Mouse (Mus musculus): Measurements from ENCODE around the gene Nlrc3.

The Nlrc3 gene

DNA sequence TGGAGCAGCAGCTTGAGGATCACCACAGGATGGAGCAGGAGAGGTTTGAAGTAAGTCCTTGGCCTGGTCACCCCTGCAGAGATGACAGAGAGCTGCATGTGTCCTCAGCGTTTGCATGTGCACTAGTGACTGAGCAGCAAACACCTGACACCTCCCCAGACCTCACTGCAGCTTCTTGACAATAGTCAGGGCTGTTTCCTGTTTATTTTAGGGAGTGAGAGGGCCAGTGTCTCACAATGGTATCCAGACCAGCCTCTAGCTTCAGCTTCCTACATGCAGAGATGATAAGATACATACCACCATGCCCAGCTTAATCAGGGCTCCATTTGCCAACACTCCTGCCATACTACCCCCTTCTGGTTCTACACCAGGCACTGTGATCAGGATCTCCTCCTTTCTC is 47.9 kb downstream of the Nlrc3 start:
- no peak for DNase-seq

DNA sequence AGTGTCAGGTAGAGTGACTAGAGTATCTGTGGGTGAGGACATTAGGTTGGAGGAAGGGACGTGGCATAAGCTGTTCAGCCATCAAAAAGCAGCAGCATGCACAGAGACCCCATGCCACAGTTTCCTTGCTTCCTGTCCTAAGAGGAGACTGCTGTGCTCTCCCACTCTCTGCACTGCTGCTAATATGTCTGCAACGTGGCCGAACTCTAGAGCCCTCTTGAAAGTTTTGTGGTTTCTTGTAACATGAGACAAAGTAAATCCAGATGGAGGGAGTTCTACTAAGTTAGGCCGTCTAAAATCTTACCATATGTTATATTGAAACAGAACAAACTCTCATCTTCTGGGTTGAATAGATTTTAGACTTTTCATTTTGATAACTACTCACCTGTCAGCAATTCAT is 52.5 kb downstream of the Nlrc3 start:
- DNase-seq, result no peak

DNA sequence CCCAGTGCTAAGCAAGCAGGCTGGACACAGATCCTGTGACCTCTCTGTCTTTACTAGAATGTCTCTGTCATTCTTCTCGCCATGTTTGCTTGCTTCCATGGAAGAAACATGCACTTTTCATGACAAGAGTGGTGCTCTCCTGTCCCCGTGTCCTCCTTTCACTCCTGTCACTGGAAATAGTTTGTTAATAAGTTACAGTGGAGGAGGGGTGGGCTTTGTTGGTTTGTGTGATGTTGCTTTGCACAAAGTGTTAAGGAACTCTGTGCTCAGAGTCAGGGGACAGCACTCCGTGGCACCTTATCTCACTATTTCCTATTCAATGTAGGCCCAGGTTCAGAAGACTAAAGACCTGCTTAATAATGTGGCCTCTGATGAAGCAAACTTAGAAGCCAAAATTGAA is 52.9 kb downstream of the Nlrc3 start:
- no peak for DNase-seq

DNA sequence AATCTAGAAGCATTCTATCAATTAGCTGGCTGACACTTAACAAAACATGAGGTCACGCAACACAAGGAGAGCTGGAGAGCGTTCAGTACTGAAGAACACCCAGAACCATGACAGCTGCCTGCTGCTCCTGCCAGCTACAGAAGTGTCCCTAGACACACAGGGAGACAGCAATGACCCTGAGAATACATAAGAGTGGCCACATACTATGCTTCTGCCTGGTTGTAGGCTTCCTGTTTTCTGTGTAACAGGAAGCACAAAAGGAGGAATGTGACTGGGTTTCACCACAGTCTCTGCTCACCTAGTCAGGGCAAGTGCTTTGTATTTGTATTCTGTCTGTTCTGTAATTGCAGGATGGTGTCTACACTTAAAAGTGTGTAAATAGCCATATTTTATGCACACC is 55.7 kb downstream of the Nlrc3 start:
- no peak for DNase-seq

DNA sequence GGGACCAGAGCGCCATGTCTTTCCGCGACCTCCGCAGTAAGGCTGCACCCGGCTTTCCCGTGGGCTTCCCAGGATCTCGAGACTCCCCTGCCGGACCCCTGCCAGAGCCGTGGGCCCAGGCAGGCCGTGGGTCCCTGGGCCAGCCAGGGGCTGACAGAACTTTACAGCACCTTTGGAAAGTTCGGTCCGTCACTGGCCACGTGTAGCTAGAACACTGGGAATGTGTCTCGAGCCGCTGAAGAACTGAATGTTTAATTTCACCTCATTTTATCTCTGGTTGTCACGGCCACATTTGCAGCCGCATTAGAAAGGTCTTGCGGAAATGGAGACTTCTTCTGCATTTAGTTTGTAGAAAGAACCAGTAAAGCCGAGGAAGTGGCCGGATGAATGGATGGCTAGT is 67.3 kb downstream of the Nlrc3 start:
- no peak for DNase-seq

DNA sequence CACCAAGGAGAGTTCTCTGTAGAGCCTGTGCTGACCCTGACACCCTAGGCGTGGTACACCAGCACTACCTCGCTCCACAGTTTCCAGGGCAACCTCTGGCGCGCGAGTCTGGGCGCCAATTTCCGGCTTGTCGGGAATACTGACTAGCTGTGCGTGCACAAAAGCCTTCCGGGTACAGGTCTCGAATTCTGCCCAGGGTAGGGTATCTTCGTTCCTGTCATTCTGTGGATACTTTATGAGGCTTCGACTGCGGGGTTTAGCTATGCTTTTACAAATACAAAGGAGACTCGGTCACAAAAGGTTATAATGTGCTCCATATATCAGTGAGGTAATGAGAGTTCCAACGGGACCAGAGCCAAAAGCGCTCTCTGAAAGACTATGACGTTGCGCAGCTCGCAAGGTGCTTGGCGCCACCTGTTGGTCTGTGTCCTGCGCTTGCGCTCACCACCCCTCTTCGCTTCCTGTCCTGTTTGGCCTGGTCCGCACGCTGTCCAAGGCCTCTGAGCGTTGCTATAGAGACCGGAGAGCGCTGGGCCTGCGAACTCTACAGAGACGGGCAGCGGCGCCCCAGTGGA is 67.8 kb downstream of the Nlrc3 start, which contains the start of the genes 1700037C18Rik and Cluap1:
TSS of gene 1700037C18Rik (minus strand) at position 153 of the 575 bp plus-strand sequence.
TSS of gene Cluap1 (plus strand) at position 265 of the 575 bp plus-strand sequence.
- DNase-seq, result peak; percentile 93

DNA sequence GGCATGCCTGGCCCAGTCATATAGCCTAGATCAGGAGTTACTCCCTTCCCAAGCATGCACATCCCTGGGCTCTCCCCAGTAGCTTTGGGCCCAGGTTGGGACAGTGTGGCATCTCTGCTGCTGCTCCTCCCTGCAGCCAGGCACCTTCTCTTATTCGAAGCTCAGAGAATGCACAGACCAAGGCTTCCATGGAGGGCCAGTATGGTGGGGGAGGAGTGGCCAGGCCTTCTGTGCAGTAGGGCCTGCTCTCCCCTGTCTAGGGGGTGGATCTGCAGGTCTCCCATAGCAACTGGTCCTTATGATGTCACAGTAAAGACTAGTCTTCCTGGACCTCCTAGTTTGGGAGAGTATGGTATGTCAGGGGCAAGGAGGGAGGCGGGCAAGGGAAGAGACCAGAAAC is 69.0 kb downstream of the Nlrc3 start:
- no peak for DNase-seq

DNA sequence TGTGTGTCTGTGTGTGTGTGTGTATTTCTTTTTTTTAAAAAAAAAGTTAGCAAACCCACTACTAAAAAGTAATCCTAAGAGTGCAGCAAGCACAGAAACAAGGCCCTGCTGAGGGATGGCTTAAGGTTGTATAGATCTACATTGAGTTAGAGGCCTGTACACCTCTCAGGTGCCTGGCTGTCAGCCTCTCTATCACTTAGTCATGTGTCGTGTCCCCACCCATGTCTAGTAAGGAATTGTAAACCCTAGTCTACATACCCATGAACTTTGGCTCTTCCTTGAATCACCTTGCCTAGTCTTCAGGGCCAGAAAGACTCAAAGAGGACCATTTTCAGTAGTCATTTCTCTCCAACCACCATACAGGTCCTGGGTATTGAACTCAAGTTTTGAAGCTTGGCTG is 79.9 kb downstream of the Nlrc3 start:
- DNase-seq, result no peak

DNA sequence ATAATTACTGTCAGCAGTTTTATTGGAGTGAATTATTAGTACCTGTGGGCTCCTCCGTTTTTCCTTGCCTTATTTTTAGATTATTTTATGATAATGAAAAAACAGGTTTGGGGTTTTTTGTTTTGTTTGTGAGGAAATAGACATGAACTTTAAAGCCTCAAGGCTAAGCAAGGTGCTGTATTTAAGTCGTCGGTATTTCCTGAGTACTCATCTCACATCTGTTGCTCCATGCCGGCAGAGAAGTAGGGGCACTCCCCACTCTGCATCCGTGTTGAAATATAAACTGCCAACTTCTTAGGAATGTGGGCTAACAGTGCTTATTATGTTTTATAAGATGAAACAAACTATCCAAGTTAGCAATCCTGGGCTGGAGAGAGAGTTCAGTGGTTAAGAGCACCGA is 80.4 kb downstream of the Nlrc3 start:
- DNase-seq, result no peak

DNA sequence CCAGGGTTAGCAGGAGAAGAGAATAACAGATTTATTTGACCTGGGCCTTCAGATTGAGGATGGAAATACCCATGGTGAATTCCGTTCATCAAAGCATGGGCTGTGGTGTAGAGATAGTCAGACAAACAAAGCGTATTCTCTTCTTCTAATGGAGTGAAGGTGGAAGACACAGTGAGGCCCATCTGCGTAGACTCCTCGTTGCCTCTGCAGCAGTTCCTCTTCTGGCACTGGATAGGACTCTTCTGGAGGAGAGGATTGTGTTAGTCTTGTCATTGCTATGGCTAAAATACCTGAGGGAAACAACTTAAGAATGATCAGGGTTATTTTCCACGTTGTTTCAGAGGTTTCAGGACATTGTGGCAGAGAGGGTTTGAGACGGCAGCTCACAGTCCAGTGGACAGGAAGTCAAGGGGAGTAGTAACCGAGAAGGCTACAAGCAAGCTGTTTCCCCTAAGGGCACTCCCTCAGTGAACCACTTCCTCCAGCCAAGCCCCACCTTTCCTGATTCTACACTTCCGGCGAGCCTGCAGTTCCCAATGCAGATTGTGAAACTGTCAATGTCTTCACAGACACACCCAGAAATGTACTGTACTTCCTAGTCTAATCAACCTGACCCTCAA is 81.1 kb downstream of the Nlrc3 start:
- no peak for DNase-seq
